Mouse (Mus musculus) MEL (cell line): ENCODE data around the gene Ppil2. TPM values are rescaled to one million over a fixed set of nuclear protein-coding genes. Genes with fewer than 3 reads are reported as not detected.

ENCODE experiments used
- DNase-seq: peaks from one replicate; pipeline ENCODE4 v3.0.0; 2011; ENCODE audit warnings: low read depth, low spot score
- H3K27ac ChIP-seq: 2 replicates; pipeline ENCODE4 v1.5.1; 2012; ENCODE audit warnings: low read depth, mild to moderate bottlenecking, control low read depth, low read length, moderate library complexity; ENCODE audit not compliant: control insufficient read depth
- H3K27me3 ChIP-seq, 2 experiments: fragments of 150-350 bp in 1 of 2; sonication (generic) in 1 of 2; 2 replicates each; pipeline ENCODE4 v1.6.1; 2012; ENCODE audit warnings: low read length in 2 of 2, mild to moderate bottlenecking in 2 of 2, improper control_type of control experiment in 1 of 2, moderate library complexity in 1 of 2; ENCODE audit not compliant: insufficient read depth in 2 of 2, control insufficient read depth in 1 of 2
- H3K36me3 ChIP-seq, 2 experiments: 2 replicates each; pipeline ENCODE4 v1.6.1; 2012 to 2014; ENCODE audit warnings: low read length in 2 of 2, improper control_type of control experiment in 1 of 2, inconsistent platforms in 1 of 2, mild to moderate bottlenecking in 1 of 2; ENCODE audit not compliant: insufficient read depth in 2 of 2, control insufficient read depth in 1 of 2
- H3K4me1 ChIP-seq, 2 experiments: fragments of 150-350 bp in 1 of 2; sonication (generic) in 1 of 2; 2 replicates each; pipeline ENCODE4 v1.6.1; 2012; ENCODE audit warnings: low read length in 2 of 2, improper control_type of control experiment in 1 of 2, mild to moderate bottlenecking in 1 of 2; ENCODE audit not compliant: insufficient read depth in 2 of 2, control insufficient read depth in 1 of 2
- H3K4me3 ChIP-seq, 2 experiments: fragments of 150-350 bp in 1 of 2; sonication (generic) in 1 of 2; 2 replicates each; pipeline ENCODE4 v1.5.1; 2012; ENCODE audit warnings: low read depth in 2 of 2, low read length in 2 of 2, mild to moderate bottlenecking in 2 of 2, moderate library complexity in 2 of 2, control low read depth in 1 of 2, improper control_type of control experiment in 1 of 2; ENCODE audit not compliant: control insufficient read depth in 1 of 2, insufficient read depth in 1 of 2
- H3K79me2 ChIP-seq: 2 replicates; pipeline ENCODE4 v1.6.1; 2012; ENCODE audit warnings: mild to moderate bottlenecking, low read length, moderate library complexity; ENCODE audit not compliant: control insufficient read depth, poor library complexity, insufficient read depth
- H3K9ac ChIP-seq: 2 replicates; pipeline ENCODE4 v1.6.1; 2012; ENCODE audit warnings: low read depth, mild to moderate bottlenecking, control low read depth, low read length, moderate library complexity; ENCODE audit not compliant: control insufficient read depth, poor library complexity, severe bottlenecking
- H3K9me3 ChIP-seq: fragments of 150-350 bp; sonication (generic); replicated peaks from 2 replicates; pipeline ENCODE4 v1.6.1; 2012; ENCODE audit warnings: mild to moderate bottlenecking, low read length, improper control_type of control experiment, moderate library complexity; ENCODE audit not compliant: insufficient read depth
- BHLHE40 ChIP-seq: IDR thresholded peaks from 2 replicates; pipeline ENCODE4 v1.6.1; 2012; ENCODE audit warnings: low read depth, mild to moderate bottlenecking, inconsistent platforms, low read length, improper control_type of control experiment, borderline replicate concordance
- CHD1 ChIP-seq: IDR thresholded peaks from 2 replicates; pipeline ENCODE4 v1.6.1; 2012; ENCODE audit warnings: low read depth, mild to moderate bottlenecking, inconsistent platforms, low read length, improper control_type of control experiment
- ELF1 ChIP-seq: IDR thresholded peaks from 2 replicates; pipeline ENCODE4 v1.6.1; 2014; ENCODE audit warnings: low read depth, mild to moderate bottlenecking, inconsistent platforms, low read length, improper control_type of control experiment, moderate library complexity
- GABPA ChIP-seq: IDR thresholded peaks from 2 replicates; pipeline ENCODE4 v1.6.1; 2012; ENCODE audit warnings: low read depth, mild to moderate bottlenecking, inconsistent platforms, low read length, improper control_type of control experiment, moderate library complexity
- HCFC1 ChIP-seq: IDR thresholded peaks from 2 replicates; pipeline ENCODE4 v1.6.1; 2012; ENCODE audit warnings: low read depth, mild to moderate bottlenecking, inconsistent platforms, low read length, improper control_type of control experiment, moderate library complexity
- JUND ChIP-seq: IDR thresholded peaks from 2 replicates; pipeline ENCODE4 v1.6.1; 2011; ENCODE audit warnings: low read depth, mild to moderate bottlenecking, improper control_type of control experiment, low read length
- KAT2A ChIP-seq: conservative IDR thresholded peaks from 2 replicates; pipeline ENCODE4 v1.6.1; 2012; ENCODE audit warnings: low read depth, low read length, improper control_type of control experiment, inconsistent platforms
- MAZ ChIP-seq: IDR thresholded peaks from 2 replicates; pipeline ENCODE4 v1.6.1; 2012; ENCODE audit warnings: low read depth, mild to moderate bottlenecking, inconsistent platforms, low read length, improper control_type of control experiment
- MYB ChIP-seq: IDR thresholded peaks from 2 replicates; pipeline ENCODE4 v1.6.1; 2011; ENCODE audit warnings: mild to moderate bottlenecking, low read depth, low read length, improper control_type of control experiment
- MYC ChIP-seq: IDR thresholded peaks from 2 replicates; pipeline ENCODE4 v1.6.1; 2011; ENCODE audit warnings: low read depth, mild to moderate bottlenecking, low read length, improper control_type of control experiment, moderate library complexity
- NELFE ChIP-seq: IDR thresholded peaks from 2 replicates; pipeline ENCODE4 v1.6.1; 2011; ENCODE audit warnings: low read depth, low read length, improper control_type of control experiment
- NRF1 ChIP-seq: IDR thresholded peaks from 2 replicates; pipeline ENCODE4 v1.6.1; 2014; ENCODE audit warnings: low read depth, mild to moderate bottlenecking, inconsistent platforms, low read length, improper control_type of control experiment, moderate library complexity; ENCODE audit not compliant: poor library complexity, insufficient read depth, severe bottlenecking
- POLR2AphosphoS5 ChIP-seq: IDR thresholded peaks from 2 replicates; pipeline ENCODE4 v1.6.1; 2012; ENCODE audit warnings: low read depth, borderline replicate concordance, mild to moderate bottlenecking, inconsistent platforms, low read length, moderate library complexity, mixed read lengths
- RAD21 ChIP-seq: IDR thresholded peaks from 2 replicates; pipeline ENCODE4 v1.6.1; 2011; ENCODE audit warnings: mild to moderate bottlenecking, low read depth, low read length, improper control_type of control experiment
- SIN3A ChIP-seq: IDR thresholded peaks from 2 replicates; pipeline ENCODE4 v1.6.1; 2012; ENCODE audit warnings: low read length, improper control_type of control experiment, inconsistent platforms
- TAL1 ChIP-seq: IDR thresholded peaks from 2 replicates; pipeline ENCODE4 v1.6.1; 2012; ENCODE audit warnings: mild to moderate bottlenecking, inconsistent platforms, low read length, moderate library complexity, mixed read lengths
- TCF12 ChIP-seq: IDR thresholded peaks from 2 replicates; pipeline ENCODE4 v1.6.1; 2014; ENCODE audit warnings: low read depth, mild to moderate bottlenecking, inconsistent platforms, low read length, improper control_type of control experiment, moderate library complexity
- UBTF ChIP-seq: IDR thresholded peaks from 2 replicates; pipeline ENCODE4 v1.6.1; 2012; ENCODE audit warnings: low read depth, mild to moderate bottlenecking, inconsistent platforms, low read length, improper control_type of control experiment, moderate library complexity, borderline replicate concordance; ENCODE audit not compliant: insufficient read depth
- USF1 ChIP-seq: IDR thresholded peaks from 2 replicates; pipeline ENCODE4 v1.6.1; 2014; ENCODE audit warnings: low read depth, mild to moderate bottlenecking, inconsistent platforms, low read length, improper control_type of control experiment, moderate library complexity
- USF2 ChIP-seq, 2 experiments: IDR thresholded peaks; 2 replicates each; pipeline ENCODE4 v1.6.1; 2011 to 2012; ENCODE audit warnings: improper control_type of control experiment in 2 of 2, low read length in 2 of 2, borderline replicate concordance in 1 of 2, inconsistent platforms in 1 of 2, low read depth in 1 of 2, mild to moderate bottlenecking in 1 of 2; ENCODE audit not compliant: insufficient read depth in 1 of 2
- ZKSCAN1 ChIP-seq: IDR thresholded peaks from 2 replicates; pipeline ENCODE4 v1.6.1; 2012; ENCODE audit warnings: low read depth, mild to moderate bottlenecking, inconsistent platforms, low read length, improper control_type of control experiment, moderate library complexity
- polyA plus RNA-seq, 2 experiments: library from polyadenylated mRNA; stranded (reverse) in 1 of 2; unstranded in 1 of 2; fragments of >175 nt in 1 of 2; fragments of >200 nt in 1 of 2; gene quantifications; 2 replicates each; pipeline versions ENCODE4 v1.2.1 to v1.2.4; 2012; ENCODE audit warnings: low replicate concordance in 2 of 2, low read depth in 1 of 2; ENCODE audit not compliant: insufficient read length in 2 of 2, insufficient read depth in 1 of 2, missing spikeins in 1 of 2
- total RNA-seq: library from RNA; depleted of rRNA; stranded (reverse); fragments of 300-350 nt; gene quantifications from 2 replicates; pipeline ENCODE4 v1.2.3, GENCODE M21; 2012

Gene Ppil2
- total and polyA plus RNA-seq, 3 experiments = 62.9 to 81.2 TPM; not detected in 1

GRCm38 (mm10) chr16:17102630-17103220, 8.3 kb downstream of the Ppil2 start:
- Histone ChIP-seq H3K36me3 (peaks cover 0 to 7% of the 10 kb centered on the region in 2 experiments; a peak in 2 of 4 replicates), H3K79me2 (no peaks in the 10 kb centered on the region)

GRCm38 (mm10) chr16:17096938-17097337, 14.1 kb downstream of the Ppil2 start:
- Histone ChIP-seq H3K9me3 (no peaks in the 10 kb centered on the region), H3K36me3 (peaks cover 0 to 2% of the 10 kb centered on the region in 2 experiments; a peak in 2 of 4 replicates), H3K27ac (no peak overlapping the region)
- TF ChIP-seq MYB (no peak), USF2 (IDR thresholded peaks at IDR 0.05; ENCODE audit: borderline replicate concordance in 1 of 2, insufficient read depth in 1 of 2, low read depth in 1 of 2, low read length in 2 of 2) (no peak), GABPA (no peak), RAD21 (no peak), TAL1 (no peak), JUND (no peak), ELF1 (no peak), CHD1 (no peak), UBTF (no peak), NRF1 (no peak), NELFE (no peak)
- TF ChIP-seq, all 39 proteins: peak for 0
- no peak for DNase-seq
- Histone ChIP-seq H3K9ac (no peak overlapping the region), H3K4me1 (no peaks in the 10 kb centered on the region), H3K27me3 (no peaks in the 10 kb centered on the region), H3K79me2 (no peaks in the 10 kb centered on the region), H3K4me3 (no peak overlapping the region)

More at GRCm38 (mm10) chr16:17102630-17103220, 8.3 kb downstream of the Ppil2 start:
- Histone ChIP-seq H3K27ac (no peak overlapping the region), H3K9ac (no peak overlapping the region), H3K9me3 (no peaks in the 10 kb centered on the region), H3K4me3 (no peak overlapping the region), H3K4me1 (no peaks in the 10 kb centered on the region), H3K27me3 (no peaks in the 10 kb centered on the region)
- no peak for DNase-seq
- TF ChIP-seq HCFC1 = no peak
- no peak for TF ChIP-seq ZKSCAN1
- no peak for TF ChIP-seq MYC
- no peak for TF ChIP-seq BHLHE40
- no peak for TF ChIP-seq ELF1
- no peak for TF ChIP-seq SIN3A
- no peak for TF ChIP-seq UBTF
- no peak for TF ChIP-seq NELFE
- no peak for TF ChIP-seq RAD21
- no peak for TF ChIP-seq GABPA
- TF ChIP-seq TCF12 = no peak
- no peak for TF ChIP-seq MAZ
- TF ChIP-seq KAT2A = no peak
- TF ChIP-seq POLR2AphosphoS5 = no peak
- no peak for TF ChIP-seq MYB
- TF ChIP-seq USF1 = no peak
